Mouse (Mus musculus) activated CD4-positive, CD25-positive, alpha-beta regulatory T cell (primary cell): ENCODE data around the gene Tbx1. TPM values are rescaled to one million over a fixed set of nuclear protein-coding genes. Genes with fewer than 3 reads are reported as not detected.

ENCODE experiments used
- polyA plus RNA-seq, 2 experiments: library from polyadenylated mRNA; unstranded; fragments of 100-300 nt; shearing (Covaris generic); gene quantifications; one replicate each; pipeline ENCODE4 v1.2.1; 2017

Tbx1 gene
- polyA plus RNA-seq, result under 1 TPM in 1 of 2 experiments, not detected in 1; 0.39 TPM

GRCm38 (mm10) chr16:18589804-18590790 is at the start of gene Tbx1:
Gene Tbx1, minus strand, starts transcription at chr16:18590671.

GRCm38 (mm10) chr16:18629390-18630231 is 39.1 kb upstream of the Tbx1 start, which contains the start of gene Sept5:
Gene Sept5, minus strand, starts transcription at chr16:18629954.

GRCm38 (mm10) chr16:18626376-18626878 is 36.0 kb upstream of the Tbx1 start, which contains the start of gene Gm49601:
Gene Gm49601, minus strand, starts transcription at chr16:18626427.

GRCm38 (mm10) chr16:18622019-18622418 is 31.5 kb upstream of the Tbx1 start, which contains the start of gene Gp1bb:
Gene Gp1bb, minus strand, starts transcription at chr16:18622403.

Other genes starting within 250 kb of the Tbx1 start
- 10 to 100 TPM; 51.4 to 58.0 TPM for gene Tango2, start 242.6 kb downstream of the Tbx1 start, polyA plus RNA-seq
- 1 to 10 TPM in 1 of 2 experiments, under 1 TPM in 1; 0.79 to 1.3 TPM for gene Arvcf, start 242.5 kb downstream of the Tbx1 start, polyA plus RNA-seq
- gene Txnrd2, start 164.3 kb downstream of the Tbx1 start, polyA plus RNA-seq, result 10 to 100 TPM; 25.5 to 37.5 TPM
- 10 to 100 TPM; 40.5 to 82.4 TPM for gene Comt, start 163.8 kb downstream of the Tbx1 start, polyA plus RNA-seq
- 10 to 100 TPM; 15.9 to 16.0 TPM for gene Gnb1l, start 92.0 kb downstream of the Tbx1 start, polyA plus RNA-seq
- 1 to 10 TPM in 1 of 2 experiments, not detected in 1; 1.1 TPM for gene Rtl10, start 91.8 kb downstream of the Tbx1 start, polyA plus RNA-seq
- gene Gp1bb, start 31.7 kb upstream of the Tbx1 start, polyA plus RNA-seq, result under 1 TPM in 1 of 2 experiments, not detected in 1; 0.18 TPM
- gene Gm49601, start 35.8 kb upstream of the Tbx1 start, polyA plus RNA-seq, result not detected
- under 1 TPM in 1 of 2 experiments, not detected in 1; 0.91 TPM for gene Sept5, start 39.3 kb upstream of the Tbx1 start, polyA plus RNA-seq
- under 1 TPM; 0.16 to 0.49 TPM for gene Cldn5, start 186.2 kb upstream of the Tbx1 start, polyA plus RNA-seq
- 100 to 1,000 TPM; 120 to 159 TPM for gene Ufd1, start 221.1 kb upstream of the Tbx1 start, polyA plus RNA-seq
- gene Cdc45, start 221.3 kb upstream of the Tbx1 start, polyA plus RNA-seq, result 10 to 100 TPM; 14.8 to 19.0 TPM
- gene 2510002D24Rik, start 245.9 kb upstream of the Tbx1 start, polyA plus RNA-seq, result 10 to 100 TPM; 65.2 to 95.3 TPM
- not detected for gene Gm28539, start 245.9 kb upstream of the Tbx1 start, polyA plus RNA-seq